Mouse (Mus musculus): ENCODE measurements around the gene Rps10. TPM values are rescaled to one million over a fixed set of nuclear protein-coding genes. Genes with fewer than 3 reads are reported as not detected.

The Rps10 gene
- 34.5 TPM for polyA plus RNA-seq (2014; fragmentation: Illumina TruSeq; extraction: RNeasy Lipid Tissue Mini Kit (QIAGEN cat#74804); ENCODE audit: low read depth, low replicate concordance)

DNA sequence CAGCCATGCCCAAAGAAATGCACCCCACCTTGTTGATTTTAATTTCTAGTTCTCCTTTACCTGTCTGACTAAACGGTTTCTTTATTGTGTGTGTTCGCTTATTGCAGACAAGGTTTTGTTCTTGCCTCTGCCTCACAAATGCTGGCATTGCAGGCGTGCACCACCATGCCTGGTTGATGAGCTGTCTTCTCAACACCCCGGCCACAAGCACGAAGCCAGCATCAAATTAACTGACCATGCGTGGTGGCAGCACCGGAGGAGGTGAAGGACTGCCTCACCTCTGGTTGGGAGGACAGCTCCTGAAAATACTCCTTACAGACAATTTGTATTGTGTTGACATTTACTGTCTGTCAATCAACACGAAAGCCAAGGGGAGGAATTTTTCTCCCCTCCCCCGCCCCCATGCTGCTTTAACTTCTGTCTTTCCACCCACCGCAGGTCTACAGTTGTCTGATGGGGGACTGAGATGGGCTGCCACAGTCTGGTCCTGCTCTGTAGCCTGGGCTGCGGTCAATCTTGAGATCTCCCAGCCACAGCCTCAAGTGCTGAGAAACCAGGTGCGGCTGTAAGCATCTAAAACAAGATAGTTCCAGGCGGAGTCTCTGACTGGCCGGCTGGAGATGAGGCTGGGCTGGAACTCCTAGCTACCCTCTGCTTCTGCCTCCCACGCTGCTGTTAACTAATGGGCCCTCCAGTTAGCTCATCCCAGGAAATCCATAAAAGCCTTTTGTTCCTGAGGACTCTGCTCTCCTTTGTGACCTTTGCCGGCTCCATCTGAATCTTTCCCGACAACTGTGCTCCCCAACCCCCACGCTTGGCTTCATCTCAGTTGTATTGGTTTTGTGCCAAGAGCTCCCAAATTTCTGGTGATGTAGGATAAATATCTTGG is at the start of gene Rps10:
Gene Rps10 (minus strand): TSS at position 538 of the 889 bp plus-strand sequence.

DNA sequence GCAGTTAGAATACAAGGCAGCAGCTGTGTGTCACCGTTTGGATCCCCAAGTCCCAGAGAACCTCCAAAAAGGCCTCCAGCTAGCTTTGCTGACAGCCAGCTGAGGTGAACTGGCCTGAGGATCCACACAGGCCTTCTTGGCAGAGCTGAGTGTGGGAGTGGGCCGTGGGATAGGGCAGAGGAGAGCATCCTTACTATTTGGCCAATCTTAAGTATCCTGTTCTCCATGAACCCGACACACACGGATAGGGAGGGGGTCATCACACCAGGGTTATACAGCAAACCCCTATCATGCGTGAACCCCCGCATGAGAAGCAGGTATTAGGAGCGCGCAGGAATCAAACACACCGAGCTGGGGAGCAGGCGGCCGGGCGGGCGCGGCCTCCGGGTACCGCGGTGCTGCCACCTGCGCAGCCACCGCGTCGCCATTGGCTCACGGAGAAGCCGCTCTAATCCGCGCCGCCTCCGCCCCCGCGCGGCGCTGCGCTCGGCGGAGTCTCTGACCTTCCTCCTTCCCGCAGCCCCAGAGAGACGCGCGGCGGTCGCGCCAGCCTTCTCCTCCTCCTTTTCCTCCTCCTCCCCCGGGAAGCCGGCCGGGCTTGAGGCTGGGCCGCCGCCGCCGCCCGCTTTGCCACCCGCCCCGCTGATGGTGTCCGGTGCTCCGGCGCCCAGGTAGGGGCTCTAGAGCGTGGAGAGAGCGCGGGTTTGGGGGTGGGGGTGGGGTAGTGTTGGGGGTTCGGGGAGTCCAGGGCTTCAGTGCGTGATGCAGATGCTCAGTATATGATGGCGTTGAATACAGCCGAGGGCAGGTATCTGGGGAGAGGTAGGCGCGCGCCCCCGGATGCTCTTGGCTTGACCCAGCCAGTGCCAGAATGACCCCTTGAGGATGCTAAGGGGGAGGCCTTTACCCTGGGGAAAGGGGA is 18.9 kb upstream of the Rps10 start, which contains the start of gene Pacsin1:
Gene Pacsin1 (plus strand): TSS at position 421 of the 922 bp plus-strand sequence.

DNA sequence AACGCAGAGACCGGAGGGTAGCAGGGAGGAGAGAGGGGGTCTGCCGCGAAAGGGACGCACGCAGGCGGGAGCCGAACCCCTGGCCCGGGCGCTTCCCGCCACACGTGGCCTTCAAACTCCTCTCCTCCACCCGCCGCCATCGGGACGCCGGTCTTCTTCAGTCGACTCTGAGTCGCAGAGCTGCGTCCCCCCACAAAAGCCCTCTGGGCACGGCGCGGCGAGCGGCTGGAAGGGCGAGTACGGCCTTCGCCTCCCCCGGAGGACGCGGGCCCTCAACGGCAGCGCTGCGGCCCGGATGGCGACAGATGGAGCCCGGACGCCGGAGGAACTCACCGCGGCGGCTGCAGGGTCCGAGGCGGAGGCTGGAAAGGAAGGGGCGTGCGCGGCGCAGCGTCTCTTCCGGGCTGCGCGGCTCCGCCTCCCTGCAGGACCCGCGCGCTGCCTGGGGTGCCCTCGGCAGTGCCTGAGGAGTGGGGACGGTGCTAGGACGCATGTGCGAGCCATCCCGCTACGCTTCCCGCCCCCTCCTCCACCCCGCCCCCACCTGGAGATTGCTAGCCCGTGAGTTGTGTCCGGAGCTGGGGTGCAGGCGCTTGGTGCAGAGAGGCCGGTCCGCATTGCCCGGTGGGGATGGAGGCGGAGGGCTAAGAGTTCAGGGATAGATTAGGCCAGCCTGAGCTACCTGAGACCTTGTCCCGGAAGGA is 1.4 kb downstream of the Rps10 start, which contains the start of gene RPS10-NUDT3:
Gene RPS10-NUDT3 (minus strand): TSS at position 352 of the 704 bp plus-strand sequence.

DNA sequence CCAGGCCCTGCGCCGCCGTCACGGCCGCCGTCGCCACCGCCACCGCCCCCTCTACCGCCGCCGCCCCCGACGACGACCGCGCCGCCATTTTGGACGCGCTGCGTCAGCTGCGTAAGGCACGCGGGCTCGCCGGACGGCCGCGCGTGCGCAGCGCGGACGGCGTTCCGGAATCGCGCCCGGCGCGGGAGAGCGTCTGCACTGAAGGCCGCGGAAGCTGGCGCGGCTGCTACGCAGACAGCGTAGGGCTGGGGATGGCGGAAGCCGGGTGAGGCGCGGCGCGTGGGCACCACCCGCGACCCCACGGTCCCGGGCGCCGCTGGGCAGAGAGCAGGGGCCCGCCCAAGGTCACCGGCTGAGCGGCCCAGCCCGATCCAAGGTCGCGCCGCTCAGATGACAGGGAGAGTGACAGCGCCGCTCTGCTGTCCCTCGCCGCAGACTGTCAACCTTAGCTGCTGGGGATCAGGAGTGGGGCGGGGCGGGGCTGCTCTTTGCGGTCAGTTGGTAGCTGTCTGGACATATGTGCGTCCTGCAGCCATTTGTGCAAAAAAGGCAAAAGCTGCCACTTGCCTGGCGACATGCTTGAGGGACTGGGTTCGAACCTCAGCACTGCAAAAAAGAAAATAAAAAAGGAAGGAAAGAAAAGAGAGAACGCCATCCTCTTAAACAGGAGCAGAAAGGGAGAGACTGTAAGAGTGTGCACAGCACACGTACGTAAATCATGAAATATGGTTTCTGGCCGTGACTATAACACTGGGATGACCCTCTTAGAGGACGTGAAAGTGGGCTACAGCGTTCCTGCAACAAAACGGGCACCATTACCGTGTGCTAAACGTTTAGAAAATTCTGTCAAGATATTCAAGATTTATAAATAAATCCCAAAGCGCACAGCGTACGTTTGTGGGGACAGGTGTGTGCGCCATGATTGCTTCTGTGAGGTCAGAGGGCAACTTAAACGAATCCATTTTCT is 12.8 kb downstream of the Rps10 start, which contains the start of gene Nudt3:
Gene Nudt3 (minus strand): TSS at position 136 of the 967 bp plus-strand sequence.

Other genes starting within 250 kb of the Rps10 start
- gene Grm4, start 115.3 kb downstream of the Rps10 start, polyA plus RNA-seq (2014; fragmentation: Illumina TruSeq; extraction: RNeasy Lipid Tissue Mini Kit (QIAGEN cat#74804); ENCODE audit: low read depth, low replicate concordance): not detected
- 3.2 TPM for gene Hmga1, start 80.2 kb downstream of the Rps10 start, polyA plus RNA-seq (2014; fragmentation: Illumina TruSeq; extraction: RNeasy Lipid Tissue Mini Kit (QIAGEN cat#74804); ENCODE audit: low read depth, low replicate concordance)
- gene AI413582, start 70.9 kb downstream of the Rps10 start, polyA plus RNA-seq (2014; fragmentation: Illumina TruSeq; extraction: RNeasy Lipid Tissue Mini Kit (QIAGEN cat#74804); ENCODE audit: low read depth, low replicate concordance): not detected
- gene Nudt3, start 13.2 kb downstream of the Rps10 start, polyA plus RNA-seq (2014; fragmentation: Illumina TruSeq; extraction: RNeasy Lipid Tissue Mini Kit (QIAGEN cat#74804); ENCODE audit: low read depth, low replicate concordance): 21.4 TPM
- not detected for gene RPS10-NUDT3, start 1.4 kb downstream of the Rps10 start, polyA plus RNA-seq (2014; fragmentation: Illumina TruSeq; extraction: RNeasy Lipid Tissue Mini Kit (QIAGEN cat#74804); ENCODE audit: low read depth, low replicate concordance)
- not detected for gene Pacsin1, start 18.8 kb upstream of the Rps10 start, polyA plus RNA-seq (2014; fragmentation: Illumina TruSeq; extraction: RNeasy Lipid Tissue Mini Kit (QIAGEN cat#74804); ENCODE audit: low read depth, low replicate concordance)
- not detected for gene Spdef, start 92.3 kb upstream of the Rps10 start, polyA plus RNA-seq (2014; fragmentation: Illumina TruSeq; extraction: RNeasy Lipid Tissue Mini Kit (QIAGEN cat#74804); ENCODE audit: low read depth, low replicate concordance)
- 82.3 TPM for gene D17Wsu92e, start 184.0 kb upstream of the Rps10 start, polyA plus RNA-seq (2014; fragmentation: Illumina TruSeq; extraction: RNeasy Lipid Tissue Mini Kit (QIAGEN cat#74804); ENCODE audit: low read depth, low replicate concordance)
- gene Snrpc, start 201.5 kb upstream of the Rps10 start, polyA plus RNA-seq (2014; fragmentation: Illumina TruSeq; extraction: RNeasy Lipid Tissue Mini Kit (QIAGEN cat#74804); ENCODE audit: low read depth, low replicate concordance): 28.2 TPM
- gene Uhrf1bp1, start 219.8 kb upstream of the Rps10 start, polyA plus RNA-seq (2014; fragmentation: Illumina TruSeq; extraction: RNeasy Lipid Tissue Mini Kit (QIAGEN cat#74804); ENCODE audit: low read depth, low replicate concordance): 3.7 TPM